Mouse (Mus musculus) liver, embryonic 16.5 days (tissue): ENCODE measurements at regions not wholly inside any gene's neighbourhood (a gene's known extent, or its start where the extent isn't known, plus 50 kb on each side); places are given as distances from the start of the nearest gene placed in this dataset.

Source experiments
- ATAC-seq: fragments of 200-750 bp; cut with Nextera tagmentation; 2 replicates; pipeline ENCODE4 v1.8.0; 2017; ENCODE audit warnings: low read depth, mild to moderate bottlenecking, moderate number of reproducible peaks, moderate library complexity
- H3K27ac ChIP-seq: fragments of 300-500 bp; sonication (generic); 2 replicates; pipeline ENCODE4 v1.5.1; 2014; ENCODE audit warnings: mild to moderate bottlenecking, low read length
- H3K27me3 ChIP-seq: fragments of 300-500 bp; sonication (generic); 2 replicates; pipeline ENCODE4 v1.6.1; 2014; ENCODE audit warnings: low read depth, low read length, mixed read lengths; ENCODE audit not compliant: control insufficient read depth, insufficient read depth
- H3K36me3 ChIP-seq: fragments of 300-500 bp; sonication (generic); 2 replicates; pipeline ENCODE4 v1.6.1; 2014; ENCODE audit warnings: mild to moderate bottlenecking; ENCODE audit not compliant: control insufficient read depth, insufficient read depth
- H3K4me1 ChIP-seq: fragments of 300-500 bp; sonication (generic); 2 replicates; pipeline ENCODE4 v1.6.1; 2014; ENCODE audit warnings: low read depth, low read length, mixed read lengths; ENCODE audit not compliant: control insufficient read depth
- H3K4me2 ChIP-seq: fragments of 300-500 bp; sonication (generic); 2 replicates; pipeline ENCODE4 v1.6.1; 2014; ENCODE audit warnings: low read depth, low read length, mixed read lengths
- H3K4me3 ChIP-seq: fragments of 300-500 bp; sonication (generic); 2 replicates; pipeline ENCODE4 v1.5.1; 2014; ENCODE audit warnings: low read depth, mild to moderate bottlenecking, low read length
- H3K9ac ChIP-seq: fragments of 300-500 bp; sonication (generic); 2 replicates; pipeline ENCODE4 v1.6.1; 2014; ENCODE audit warnings: low read depth, low read length
- H3K9me3 ChIP-seq: fragments of 300-500 bp; sonication (generic); replicated peaks from 2 replicates; pipeline ENCODE4 v1.6.1; 2016; ENCODE audit warnings: low read length; ENCODE audit not compliant: control insufficient read depth
- WGBS: fragments of 180-500 bp; shearing (Covaris S2); extraction: QIAGEN DNeasy Blood & Tissue Kit; methylation state at CpG from one replicate; pipeline ENCODE4 v1.1.7; 2014; ENCODE audit not compliant: insufficient replicate concordance; 5-methylcytosine and 5-hydroxymethylcytosine counted together

DNA sequence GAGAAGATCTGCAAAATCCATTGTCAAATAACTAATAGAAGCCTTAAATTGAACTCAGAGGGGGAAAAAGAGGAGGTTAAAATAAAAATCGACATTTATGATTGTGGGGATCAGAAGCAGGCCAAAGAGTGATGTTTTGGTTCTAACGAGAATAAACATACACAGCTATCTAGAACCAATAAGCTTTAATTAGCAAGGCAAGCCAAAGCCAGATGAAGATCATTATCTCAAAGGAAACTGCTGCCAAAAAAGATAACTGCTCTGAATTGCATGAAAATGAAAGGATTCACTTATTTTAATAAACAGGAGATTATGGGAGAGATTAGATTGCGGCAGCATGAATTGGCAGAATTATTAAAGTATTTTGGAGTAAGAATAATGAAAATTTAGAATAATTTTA, 716.8 kb downstream of the Stpg2 start:
- no peak for ATAC-seq
- WGBS, result 48% methylated on average over 3 of the region's 3 CpGs
- Histone ChIP-seq H3K9ac (no peak overlapping the region), H3K4me2 (no peak overlapping the region), H3K36me3 (no peaks in the 10 kb centered on the region), H3K27ac (no peak overlapping the region), H3K9me3 (no peaks in the 10 kb centered on the region), H3K4me3 (no peak overlapping the region), H3K27me3 (no peaks in the 10 kb centered on the region), H3K4me1 (no peaks in the 10 kb centered on the region)

DNA sequence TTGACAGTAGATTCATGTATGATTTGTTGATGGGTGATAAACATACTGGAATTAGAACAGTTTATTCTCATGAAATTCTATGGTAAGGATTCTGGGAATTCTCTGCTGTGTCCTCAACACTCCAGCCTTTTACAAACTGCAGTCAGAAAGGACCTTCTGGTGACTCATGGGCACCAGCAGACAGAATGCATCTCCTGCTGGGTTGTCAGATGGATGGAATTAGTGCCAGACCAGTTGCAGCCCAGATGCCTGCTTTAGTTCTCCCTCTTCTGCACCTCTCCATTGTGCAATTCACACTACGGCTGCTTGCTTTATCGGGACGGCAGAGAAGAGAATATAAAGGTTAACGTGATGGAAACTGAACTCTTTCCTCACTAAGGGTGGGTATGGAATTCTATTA, 727.5 kb downstream of the Stpg2 start:
- no peaks in the 10 kb centered on the region for H3K4me1 ChIP-seq
- WGBS, result 75% methylated on average over 4 of the region's 4 CpGs
- H3K36me3 ChIP-seq, result no peaks in the 10 kb centered on the region
- H3K27ac ChIP-seq, result no peak overlapping the region
- no peak overlapping the region for H3K4me2 ChIP-seq
- H3K4me3 ChIP-seq, result no peak overlapping the region
- no peaks in the 10 kb centered on the region for H3K9me3 ChIP-seq
- no peak overlapping the region for H3K9ac ChIP-seq
- H3K27me3 ChIP-seq, result no peaks in the 10 kb centered on the region
- no peak for ATAC-seq

DNA sequence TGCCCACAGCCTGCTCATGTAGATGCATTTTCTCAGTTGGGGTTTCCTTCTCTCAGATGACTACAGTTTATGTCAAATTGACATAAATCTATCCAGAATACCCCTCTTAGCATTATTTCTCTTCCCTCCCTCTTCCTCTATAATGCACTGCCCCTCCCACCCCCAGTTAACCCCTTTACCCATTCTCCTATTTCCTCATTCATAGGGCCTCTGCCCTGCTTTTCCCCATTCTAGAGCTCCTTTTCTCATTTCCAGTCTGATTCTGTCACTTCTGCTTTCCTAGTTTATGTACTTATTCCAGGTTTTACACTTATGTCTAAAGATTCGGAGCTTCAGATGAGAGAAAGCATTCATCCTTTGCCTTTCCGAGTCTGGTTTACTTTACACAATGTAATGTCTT, 740.7 kb downstream of the Stpg2 start:
- WGBS, result 63% methylated on average over 2 of the region's 2 CpGs
- Histone ChIP-seq H3K27ac (no peak overlapping the region), H3K4me3 (no peak overlapping the region), H3K4me2 (no peak overlapping the region), H3K36me3 (no peaks in the 10 kb centered on the region), H3K9me3 (no peaks in the 10 kb centered on the region), H3K27me3 (no peaks in the 10 kb centered on the region), H3K9ac (no peak overlapping the region), H3K4me1 (no peaks in the 10 kb centered on the region)
- ATAC-seq, result no peak

DNA sequence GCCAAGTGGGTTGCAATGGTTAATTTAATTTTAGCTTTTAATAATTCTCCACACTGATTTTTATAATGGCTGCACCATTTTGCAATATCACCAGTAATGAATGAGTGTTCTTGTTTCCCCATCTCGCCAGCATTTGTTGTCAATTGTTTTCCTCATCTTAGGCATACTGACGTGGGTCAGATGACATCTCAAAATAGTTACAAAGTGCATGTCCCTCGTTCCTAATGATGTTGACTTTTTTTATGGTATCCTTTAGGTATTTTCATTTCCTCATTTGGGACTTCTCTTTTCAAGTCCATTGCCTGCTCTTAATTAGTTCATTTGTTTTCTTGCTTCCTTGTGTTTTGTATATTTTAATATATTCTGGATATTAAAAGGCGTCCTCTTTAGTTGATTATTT, 741.8 kb downstream of the Stpg2 start:
- Histone ChIP-seq H3K36me3 (no peaks in the 10 kb centered on the region), H3K4me1 (no peaks in the 10 kb centered on the region), H3K4me2 (no peak overlapping the region), H3K9me3 (no peaks in the 10 kb centered on the region), H3K9ac (no peak overlapping the region), H3K27me3 (no peaks in the 10 kb centered on the region), H3K27ac (no peak overlapping the region), H3K4me3 (no peak overlapping the region)
- ATAC-seq, result no peak
- 46% methylated on average over 4 of the region's 4 CpGs for WGBS

DNA sequence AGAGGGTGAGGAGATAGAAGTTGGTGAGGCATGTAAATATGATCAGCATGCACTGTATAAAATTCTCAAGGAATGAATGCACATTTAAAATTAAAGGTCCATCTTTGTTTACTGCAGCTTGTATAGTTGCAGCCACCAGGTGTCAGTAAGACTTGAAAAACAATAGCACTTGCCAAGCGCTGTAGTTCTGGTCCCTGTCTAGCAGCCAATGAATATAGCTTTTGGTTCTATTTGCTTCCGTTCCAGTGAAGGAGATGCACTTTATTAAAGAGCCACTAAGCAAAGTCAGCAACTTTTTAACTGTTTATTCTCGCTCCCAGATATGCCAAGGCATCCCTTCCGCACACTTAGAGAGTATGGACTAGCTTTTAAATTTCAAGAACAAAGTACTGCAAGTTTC, 743.6 kb downstream of the Stpg2 start:
- no peak overlapping the region for H3K4me2 ChIP-seq
- no peaks in the 10 kb centered on the region for H3K9me3 ChIP-seq
- H3K4me1 ChIP-seq, result no peaks in the 10 kb centered on the region
- no peak overlapping the region for H3K4me3 ChIP-seq
- H3K9ac ChIP-seq, result no peak overlapping the region
- no peak for ATAC-seq
- WGBS, result 56% methylated on average over 4 of the region's 4 CpGs
- no peaks in the 10 kb centered on the region for H3K27me3 ChIP-seq
- H3K27ac ChIP-seq, result no peak overlapping the region
- no peaks in the 10 kb centered on the region for H3K36me3 ChIP-seq

DNA sequence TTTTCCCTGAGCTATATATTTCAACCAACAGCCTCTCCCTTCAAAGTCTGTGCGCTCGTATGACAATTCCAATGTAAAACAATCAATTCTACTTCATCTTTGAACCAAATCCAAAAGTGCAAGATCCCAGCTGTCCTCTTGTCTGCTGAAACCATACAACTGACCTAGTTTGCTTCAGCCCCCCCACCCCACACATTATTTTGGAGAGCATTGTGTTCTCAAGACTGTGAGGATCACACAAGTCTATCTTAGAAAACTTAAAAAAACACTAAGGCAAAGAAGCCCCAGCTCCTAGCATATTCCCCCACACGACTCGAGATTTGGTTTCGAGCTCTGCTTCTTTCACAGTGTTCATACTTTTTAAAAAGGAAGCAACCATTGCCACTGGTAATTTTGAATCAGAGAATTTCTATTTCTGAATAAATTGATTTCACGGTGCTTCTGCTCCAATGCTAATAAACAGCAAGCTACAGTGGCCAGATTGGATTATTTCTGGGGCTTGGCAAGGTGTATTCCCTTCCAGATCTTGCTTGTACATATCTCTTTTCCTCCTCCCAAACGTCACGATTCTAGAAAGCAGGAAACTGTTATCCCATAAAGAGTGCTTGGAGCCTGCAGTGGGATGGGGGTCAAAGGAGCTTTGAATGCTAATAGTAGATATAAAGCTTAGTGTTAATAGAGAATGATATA, 744.7 kb downstream of the Stpg2 start:
- no peak overlapping the region for H3K9ac ChIP-seq
- H3K4me2 ChIP-seq, result no peak overlapping the region
- 62% methylated on average over 8 of the region's 8 CpGs for WGBS
- no peak overlapping the region for H3K4me3 ChIP-seq
- no peaks in the 10 kb centered on the region for H3K36me3 ChIP-seq
- no peaks in the 10 kb centered on the region for H3K4me1 ChIP-seq
- no peak overlapping the region for H3K27ac ChIP-seq
- ATAC-seq, result no peak
- no peaks in the 10 kb centered on the region for H3K9me3 ChIP-seq
- H3K27me3 ChIP-seq, result no peaks in the 10 kb centered on the region

DNA sequence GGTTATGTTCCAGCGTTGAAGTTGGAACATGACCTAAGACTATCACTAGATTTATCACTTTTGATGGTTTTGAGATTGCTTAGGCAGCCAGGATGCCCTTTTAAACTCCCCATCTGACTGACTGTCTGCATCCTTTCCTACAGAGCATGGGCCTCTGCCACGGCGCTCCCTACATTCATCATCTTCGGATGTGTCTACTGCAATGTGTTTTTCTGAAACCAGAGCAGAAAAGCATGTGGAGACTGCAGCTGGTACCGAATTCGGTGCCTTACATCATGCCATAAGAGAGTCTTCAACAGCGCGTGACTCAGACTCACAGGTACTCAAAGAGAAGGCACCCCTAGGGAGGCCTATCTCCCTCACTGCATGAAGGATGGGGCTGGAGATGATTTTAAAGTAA, 746.0 kb downstream of the Stpg2 start:
- no peak overlapping the region for H3K27ac ChIP-seq
- ATAC-seq, result no peak

DNA sequence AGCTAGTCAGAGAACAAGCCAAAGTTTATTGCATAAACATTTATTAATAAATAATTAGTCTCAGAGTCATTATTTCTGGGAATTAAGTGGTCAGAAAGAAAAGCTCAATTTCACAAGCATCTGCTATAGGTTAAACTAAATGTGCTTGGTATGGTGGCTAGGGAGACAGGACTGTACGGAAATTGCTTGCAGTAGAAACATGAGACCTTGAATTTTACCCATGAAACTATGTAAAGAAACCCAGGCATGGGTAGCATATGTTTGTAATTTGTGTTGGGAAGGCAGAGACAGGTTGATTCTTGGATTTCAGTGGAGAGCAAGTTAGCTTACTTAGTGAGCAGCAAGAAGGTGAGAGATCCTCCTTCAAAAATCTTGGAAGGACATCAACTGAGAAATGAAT, 772.7 kb downstream of the Stpg2 start:
- Histone ChIP-seq H3K27ac (no peak overlapping the region), H3K4me3 (no peak overlapping the region), H3K27me3 (no peaks in the 10 kb centered on the region), H3K4me2 (no peak overlapping the region), H3K9me3 (no peaks in the 10 kb centered on the region), H3K9ac (no peak overlapping the region), H3K4me1 (no peaks in the 10 kb centered on the region), H3K36me3 (no peaks in the 10 kb centered on the region)
- 61% methylated on average over 1 of the region's 1 CpGs for WGBS
- ATAC-seq, result no peak

More for the DNA sequence above, 746.0 kb downstream of the Stpg2 start:
- no peaks in the 10 kb centered on the region for H3K4me1 ChIP-seq
- H3K9me3 ChIP-seq, result no peaks in the 10 kb centered on the region
- H3K4me3 ChIP-seq, result no peak overlapping the region
- H3K36me3 ChIP-seq, result no peaks in the 10 kb centered on the region
- no peak overlapping the region for H3K9ac ChIP-seq
- H3K27me3 ChIP-seq, result no peaks in the 10 kb centered on the region
- 68% methylated on average over 8 of the region's 8 CpGs for WGBS
- H3K4me2 ChIP-seq, result no peak overlapping the region

DNA sequence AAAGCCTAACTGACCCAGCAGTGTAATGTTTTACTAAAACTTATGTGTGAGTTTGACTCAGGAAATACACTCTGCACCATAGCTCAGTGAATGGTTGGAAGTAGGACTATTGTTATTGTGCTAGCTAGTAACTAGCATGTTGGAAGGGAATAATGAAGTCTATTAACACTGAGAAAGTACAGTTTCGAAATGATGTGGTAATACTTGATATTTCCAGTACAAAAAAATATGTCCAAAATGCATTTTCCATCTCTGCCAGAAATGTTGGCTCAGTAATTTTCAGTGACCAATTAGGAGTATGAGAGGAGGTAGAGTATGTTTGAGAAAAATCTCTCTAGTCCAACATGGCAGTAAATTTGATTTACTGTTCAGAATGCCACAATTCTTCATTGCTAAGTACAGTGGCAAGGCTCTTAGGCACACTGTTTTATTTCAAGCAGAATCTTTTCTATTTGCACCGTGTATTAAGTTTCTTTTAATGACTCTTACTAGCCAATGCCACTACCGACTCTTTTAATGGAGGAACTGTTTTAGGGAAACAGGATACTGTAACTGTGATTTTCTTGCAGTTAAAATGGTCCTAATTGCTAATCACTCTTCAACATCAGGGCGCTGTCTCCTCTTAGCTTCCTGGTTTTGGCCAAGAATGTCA, 780.5 kb downstream of the Stpg2 start:
- Histone ChIP-seq H3K27ac (no peak overlapping the region), H3K4me3 (no peak overlapping the region), H3K9ac (no peak overlapping the region), H3K4me2 (no peak overlapping the region), H3K27me3 (no peaks in the 10 kb centered on the region), H3K36me3 (no peaks in the 10 kb centered on the region), H3K9me3 (no peaks in the 10 kb centered on the region), H3K4me1 (no peaks in the 10 kb centered on the region)
- no peak for ATAC-seq
- 55% methylated on average over 4 of the region's 4 CpGs for WGBS
